Mouse (Mus musculus): Measurements from ENCODE around the gene Glis3.

Gene Glis3

GRCm38 (mm10) chr19:28382168-28382911, 297.5 kb downstream of the Glis3 start:
- DNase-seq (ENCODE audit: low spot score), result no peak

GRCm38 (mm10) chr19:28381441-28381840, 298.4 kb downstream of the Glis3 start:
- DNase-seq (ENCODE audit: low spot score), result no peak

GRCm38 (mm10) chr19:28380691-28381262, 299.1 kb downstream of the Glis3 start:
- DNase-seq (ENCODE audit: low spot score), result no peak

GRCm38 (mm10) chr19:28377788-28378295, 302.0 kb downstream of the Glis3 start:
- no peak for DNase-seq (ENCODE audit: low spot score)

GRCm38 (mm10) chr19:28376401-28376800, 303.5 kb downstream of the Glis3 start:
- DNase-seq (ENCODE audit: low spot score), result no peak

- no peak for DNase-seq (ENCODE audit: low spot score)
Measured at GRCm38 (mm10) chr19:28375746-28376145, 304.1 kb downstream of the Glis3 start.

- DNase-seq (ENCODE audit: low spot score), result no peak
Measured at GRCm38 (mm10) chr19:28374524-28374923, 305.4 kb downstream of the Glis3 start.

- DNase-seq (ENCODE audit: low spot score), result no peak
Measured at GRCm38 (mm10) chr19:28368215-28368614, 311.7 kb downstream of the Glis3 start.

- DNase-seq (ENCODE audit: low spot score), result no peak
Measured at GRCm38 (mm10) chr19:28367274-28367673, 312.6 kb downstream of the Glis3 start.

GRCm38 (mm10) chr19:28366766-28367165, 313.1 kb downstream of the Glis3 start:
- DNase-seq (ENCODE audit: low spot score), result no peak

- no peak for DNase-seq (ENCODE audit: low spot score)
Measured at GRCm38 (mm10) chr19:28365897-28366296, 314.0 kb downstream of the Glis3 start.

GRCm38 (mm10) chr19:28360884-28361283, 319.0 kb downstream of the Glis3 start:
- no peak for DNase-seq (ENCODE audit: low spot score)

- DNase-seq (ENCODE audit: low spot score), result no peak
Measured at GRCm38 (mm10) chr19:28357595-28357994, 322.3 kb downstream of the Glis3 start.

GRCm38 (mm10) chr19:28351068-28352066, 328.5 kb downstream of the Glis3 start:
- DNase-seq (ENCODE audit: low spot score), result no peak

GRCm38 (mm10) chr19:28347080-28347825, 332.6 kb downstream of the Glis3 start:
- no peak for DNase-seq (ENCODE audit: low spot score)

GRCm38 (mm10) chr19:28343640-28344039, 336.2 kb downstream of the Glis3 start:
- no peak for DNase-seq (ENCODE audit: low spot score)

GRCm38 (mm10) chr19:28337574-28337973, 342.3 kb downstream of the Glis3 start:
- DNase-seq (ENCODE audit: low spot score), result no peak

- no peak for DNase-seq (ENCODE audit: low spot score)
Measured at GRCm38 (mm10) chr19:28336651-28337510, 343.0 kb downstream of the Glis3 start.

GRCm38 (mm10) chr19:28335890-28336289, 344.0 kb downstream of the Glis3 start:
- DNase-seq (ENCODE audit: low spot score), result no peak

- no peak for DNase-seq (ENCODE audit: low spot score)
Measured at GRCm38 (mm10) chr19:28333007-28333766, 346.7 kb downstream of the Glis3 start.

Measured in left cerebral cortex, adult 11 months (tissue).